Mouse (Mus musculus) stomach, embryonic 16.5 days (tissue): Measurements from ENCODE around the gene Naa16. TPM values are rescaled to one million over a fixed set of nuclear protein-coding genes. Genes with fewer than 3 reads are reported as not detected.

ENCODE experiments used
- ATAC-seq: fragments of 200-750 bp; cut with Nextera tagmentation; 2 replicates; pipeline ENCODE4 v1.8.0; 2017; ENCODE audit warnings: moderate number of reproducible peaks, moderate TSS enrichment; ENCODE audit not compliant: insufficient read depth, low FRiP score
- H3K27ac ChIP-seq: fragments of 300-500 bp; sonication (generic); 2 replicates; pipeline ENCODE4 v1.5.1; 2014; ENCODE audit warnings: low read length
- H3K27me3 ChIP-seq: fragments of 300-500 bp; sonication (generic); 2 replicates; pipeline ENCODE4 v1.6.1; 2014; ENCODE audit warnings: low read length, control low read depth, mixed read lengths; ENCODE audit not compliant: control insufficient read depth, insufficient read depth
- H3K36me3 ChIP-seq: fragments of 300-500 bp; sonication (generic); 2 replicates; pipeline ENCODE4 v1.6.1; 2014; ENCODE audit warnings: low read length; ENCODE audit not compliant: control insufficient read depth, insufficient read depth
- H3K4me1 ChIP-seq: fragments of 300-500 bp; sonication (generic); 2 replicates; pipeline ENCODE4 v1.6.1; 2014; ENCODE audit warnings: low read length, control low read depth, mixed read lengths; ENCODE audit not compliant: control insufficient read depth, insufficient read depth
- H3K4me2 ChIP-seq: fragments of 300-500 bp; sonication (generic); 2 replicates; pipeline ENCODE4 v1.6.1; 2014; ENCODE audit warnings: low read depth, low read length, mixed read lengths
- H3K4me3 ChIP-seq: fragments of 300-500 bp; sonication (generic); replicated peaks from 2 replicates; pipeline ENCODE4 v1.5.1; 2014; ENCODE audit warnings: mild to moderate bottlenecking, low read length
- H3K9ac ChIP-seq: fragments of 300-500 bp; sonication (generic); 2 replicates; pipeline ENCODE4 v1.6.1; 2014; ENCODE audit warnings: low read length
- H3K9me3 ChIP-seq: fragments of 300-500 bp; sonication (generic); replicated peaks from 2 replicates; pipeline ENCODE4 v1.6.1; 2016; ENCODE audit warnings: low read length, control low read depth; ENCODE audit not compliant: control insufficient read depth
- WGBS: fragments of 180-500 bp; shearing (Covaris S2); extraction: QIAGEN DNeasy Blood & Tissue Kit; methylation state at CpG from one replicate; pipeline ENCODE4 v1.1.7; 2014; 5-methylcytosine and 5-hydroxymethylcytosine counted together
- polyA plus RNA-seq: library from polyadenylated mRNA; unstranded; fragments of >200 nt; fragmentation: Nextera tagmentation; extraction: Ambion mirVana; gene quantifications from 2 replicates; pipeline ENCODE4 v1.2.1, GENCODE M21; 2015

Gene Naa16
- polyA plus RNA-seq, 1 experiment from 2014 or later = 39.0 TPM

- Histone ChIP-seq H3K27me3 (no peaks in the 10 kb centered on the region), H3K4me3 (no peak overlapping the region), H3K9me3 (no peaks in the 10 kb centered on the region), H3K9ac (no peak overlapping the region), H3K27ac (no peak overlapping the region), H3K4me1 (no peaks in the 10 kb centered on the region), H3K36me3 (no peaks in the 10 kb centered on the region), H3K4me2 (no peak overlapping the region)
- no peak for ATAC-seq
- 54% methylated on average over 7 of the region's 7 CpGs for WGBS
Observed at GRCm38 (mm10) chr14:79315877-79316276, 74.7 kb downstream of the Naa16 start.

GRCm38 (mm10) chr14:79314245-79315010 lies 76.2 kb downstream of the Naa16 start:
- Histone ChIP-seq H3K27ac (no peak overlapping the region), H3K27me3 (no peaks in the 10 kb centered on the region), H3K4me3 (no peak overlapping the region), H3K4me1 (no peaks in the 10 kb centered on the region), H3K9me3 (no peaks in the 10 kb centered on the region), H3K4me2 (no peak overlapping the region), H3K36me3 (no peaks in the 10 kb centered on the region), H3K9ac (no peak overlapping the region)
- WGBS = 81% methylated on average over 12 of the region's 12 CpGs
- ATAC-seq = no peak

- H3K27ac ChIP-seq = no peak overlapping the region
- H3K9me3 ChIP-seq = no peaks in the 10 kb centered on the region
- no peak overlapping the region for H3K4me3 ChIP-seq
- H3K4me1 ChIP-seq = no peaks in the 10 kb centered on the region
- no peak overlapping the region for H3K9ac ChIP-seq
- H3K27me3 ChIP-seq = no peaks in the 10 kb centered on the region
- no peak overlapping the region for H3K4me2 ChIP-seq
- ATAC-seq = no peak
- no peaks in the 10 kb centered on the region for H3K36me3 ChIP-seq
- 72% methylated on average over 8 of the region's 8 CpGs for WGBS
Observed at GRCm38 (mm10) chr14:79313439-79314175, 77.0 kb downstream of the Naa16 start.

GRCm38 (mm10) chr14:79312719-79313118 lies 77.9 kb downstream of the Naa16 start:
- Histone ChIP-seq H3K9me3 (no peaks in the 10 kb centered on the region), H3K36me3 (no peaks in the 10 kb centered on the region), H3K4me2 (no peak overlapping the region), H3K9ac (no peak overlapping the region), H3K4me1 (no peaks in the 10 kb centered on the region), H3K4me3 (no peak overlapping the region), H3K27me3 (no peaks in the 10 kb centered on the region), H3K27ac (no peak overlapping the region)
- 74% methylated on average over 4 of the region's 4 CpGs for WGBS
- ATAC-seq = no peak

GRCm38 (mm10) chr14:79311918-79312454 lies 78.6 kb downstream of the Naa16 start:
- WGBS = 58% methylated on average over 4 of the region's 4 CpGs
- H3K4me3 ChIP-seq = no peak overlapping the region
- no peak for ATAC-seq
- H3K36me3 ChIP-seq = no peaks in the 10 kb centered on the region
- no peaks in the 10 kb centered on the region for H3K9me3 ChIP-seq
- H3K4me1 ChIP-seq = no peaks in the 10 kb centered on the region; the same call in 1 of the 2 replicates
- no peak overlapping the region for H3K4me2 ChIP-seq
- H3K27ac ChIP-seq = no peak overlapping the region
- H3K9ac ChIP-seq = no peak overlapping the region
- H3K27me3 ChIP-seq = no peaks in the 10 kb centered on the region

GRCm38 (mm10) chr14:79309115-79309514 lies 81.5 kb downstream of the Naa16 start:
- Histone ChIP-seq H3K27me3 (no peaks in the 10 kb centered on the region), H3K27ac (no peak overlapping the region), H3K9ac (no peak overlapping the region), H3K36me3 (no peaks in the 10 kb centered on the region), H3K4me3 (no peak overlapping the region), H3K4me1 (no peaks in the 10 kb centered on the region; the same call in 1 of the 2 replicates), H3K4me2 (no peak overlapping the region), H3K9me3 (no peaks in the 10 kb centered on the region)
- ATAC-seq = no peak
- 52% methylated on average over 4 of the region's 4 CpGs for WGBS

GRCm38 (mm10) chr14:79308364-79308763 lies 82.2 kb downstream of the Naa16 start:
- no peaks in the 10 kb centered on the region for H3K27me3 ChIP-seq
- H3K4me1 ChIP-seq = no peaks in the 10 kb centered on the region; the same call in 1 of the 2 replicates
- no peak overlapping the region for H3K9ac ChIP-seq
- 47% methylated on average over 4 of the region's 4 CpGs for WGBS
- no peaks in the 10 kb centered on the region for H3K36me3 ChIP-seq
- H3K4me2 ChIP-seq = no peak overlapping the region
- no peak for ATAC-seq
- no peaks in the 10 kb centered on the region for H3K9me3 ChIP-seq
- no peak overlapping the region for H3K4me3 ChIP-seq
- no peak overlapping the region for H3K27ac ChIP-seq

GRCm38 (mm10) chr14:79307908-79308307 lies 82.7 kb downstream of the Naa16 start:
- H3K9me3 ChIP-seq = no peaks in the 10 kb centered on the region

GRCm38 (mm10) chr14:79307138-79307537 lies 83.4 kb downstream of the Naa16 start:
- no peak; the same call in 1 of the 2 replicates for ATAC-seq
- H3K4me2 ChIP-seq = no peak overlapping the region
- no peaks in the 10 kb centered on the region; the same call in 1 of the 2 replicates for H3K4me1 ChIP-seq
- WGBS = 88% methylated on average over 7 of the region's 7 CpGs
- H3K27me3 ChIP-seq = no peaks in the 10 kb centered on the region
- H3K9me3 ChIP-seq = no peaks in the 10 kb centered on the region
- H3K27ac ChIP-seq = no peak overlapping the region
- H3K9ac ChIP-seq = no peak overlapping the region
- H3K4me3 ChIP-seq = no peak overlapping the region
- H3K36me3 ChIP-seq = no peaks in the 10 kb centered on the region

More at GRCm38 (mm10) chr14:79307908-79308307, 82.7 kb downstream of the Naa16 start:
- no peak overlapping the region for H3K27ac ChIP-seq
- H3K4me3 ChIP-seq = no peak overlapping the region
- H3K36me3 ChIP-seq = no peaks in the 10 kb centered on the region
- no peak for ATAC-seq
- no peak overlapping the region for H3K9ac ChIP-seq
- no peaks in the 10 kb centered on the region; the same call in 1 of the 2 replicates for H3K4me1 ChIP-seq
- 61% methylated on average over 5 of the region's 5 CpGs for WGBS
- no peaks in the 10 kb centered on the region for H3K27me3 ChIP-seq
- H3K4me2 ChIP-seq = no peak overlapping the region
